In genomic region chr16:30187400-30187799, GRCm38 (mm10) we compare ENCODE assay signal across 8 mouse cellular contexts.
A peak's percentile ranks its signal among the peaks of the same experiment; 100 is the strongest.
DNase-seq lines count a peak whose midpoint lies in the region; ATAC-seq and TF ChIP-seq lines count a peak whose summit lies in the region.

No protein-coding gene starts in this region.

- peak overlapping the region; percentile 53 for H3K4me3 ChIP-seq in heart, adult 2 months
- H3K4me3 ChIP-seq in CH12.LX (replicated peaks in 1 of 3; ENCODE audit: low read depth in 2 of 3, low read length in 2 of 3, poor library complexity in 1 of 3) = peak overlapping the region in 1 of 3 experiments; percentile 48
- no peak overlapping the region; the same call in 1 of the 2 replicates for H3K4me3 ChIP-seq in hindbrain, embryonic 11.5 days (ENCODE audit: low read depth, low read length)
- H3K4me3 ChIP-seq in lung, postnatal 0 days (ENCODE audit: low read depth, low read length) = peak overlapping the region; percentile 10; the same call in 1 of the 2 replicates

- no peaks in the 10 kb centered on the region; the same call in 1 of the 2 replicates for H3K36me3 ChIP-seq in heart, adult 2 months (ENCODE audit: control insufficient read depth, insufficient read depth, low read length)
- no peaks in the 10 kb centered on the region for H3K36me3 ChIP-seq in CH12.LX (replicated peaks in 1 of 2; ENCODE audit: control insufficient read depth in 1 of 2, insufficient read depth in 1 of 2, low read length in 1 of 2)
- no peaks in the 10 kb centered on the region for H3K36me3 ChIP-seq in hindbrain, embryonic 11.5 days (ENCODE audit: control insufficient read depth, insufficient read depth, low read length)
- H3K36me3 ChIP-seq in lung, postnatal 0 days (ENCODE audit: insufficient read depth, low read length) = no peaks in the 10 kb centered on the region

- no peak for DNase-seq in heart, adult 2 months
- DNase-seq in heart, adult 8-10 months (ENCODE audit: low spot score) = no peak
- no peak for DNase-seq in CH12.LX (ENCODE audit: extremely low read depth)
- no peak for DNase-seq in hindbrain, embryonic 11.5 days (ENCODE audit: low spot score)
- peak; percentile 20 for DNase-seq in lung, postnatal 0 days (ENCODE audit: low spot score)
- no peak for DNase-seq in cerebellum, adult 8-10 months
- DNase-seq in ovary, postnatal 10 days (ENCODE audit: low spot score) = no peak
- DNase-seq in layer of hippocampus, adult 9-11 months = no peak

- ATAC-seq in hindbrain, embryonic 11.5 days (ENCODE audit: low FRiP score) = no peak
- ATAC-seq in lung, postnatal 0 days = no peak

- 14% methylated on average over 9 of the region's 9 CpGs for WGBS in heart, adult 2 months
- WGBS in hindbrain, embryonic 11.5 days = 50% methylated on average over 9 of the region's 9 CpGs
- WGBS in lung, postnatal 0 days = 22% methylated on average over 9 of the region's 9 CpGs

- peak overlapping the region; percentile 53 for H3K4me2 ChIP-seq in CH12.LX (ENCODE audit: insufficient read depth, low read depth, poor library complexity, severe bottlenecking)
- peak overlapping the region; percentile 79 for H3K4me2 ChIP-seq in hindbrain, embryonic 11.5 days (replicated peaks; ENCODE audit: low read depth, low read length)
- H3K4me2 ChIP-seq in lung, postnatal 0 days (replicated peaks; ENCODE audit: low read depth, low read length) = peak overlapping the region; percentile 47

- no peak for TF ChIP-seq RAD21 in CH12.LX (IDR thresholded peaks at IDR 0.05; ENCODE audit: low read depth, low read length)

- H3K79me2 ChIP-seq in heart, adult 2 months (replicated peaks; ENCODE audit: control insufficient read depth, insufficient read depth, low read length) = no peaks in the 10 kb centered on the region
- no peaks in the 10 kb centered on the region for H3K79me2 ChIP-seq in CH12.LX (replicated peaks; ENCODE audit: control insufficient read depth, extremely low read depth, insufficient read depth, poor library complexity, severe bottlenecking)

- peak overlapping the region; percentile 41 for H3K9ac ChIP-seq in heart, adult 2 months (ENCODE audit: low read depth, low read length)
- peak overlapping the region; percentile 46 for H3K9ac ChIP-seq in CH12.LX (ENCODE audit: insufficient read depth, low read depth)
- H3K9ac ChIP-seq in hindbrain, embryonic 11.5 days (ENCODE audit: low read depth, low read length) = peak overlapping the region; percentile 54; the same call in 1 of the 2 replicates
- 0 out of 2 replicates have a peak overlapping the region, but pooled peaks have one; percentile 9 for H3K9ac ChIP-seq in lung, postnatal 0 days (replicated peaks; ENCODE audit: low read depth)

- H3K9me3 ChIP-seq in CH12.LX (replicated peaks; ENCODE audit: low read length) = no peaks in the 10 kb centered on the region
- no peaks in the 10 kb centered on the region for H3K9me3 ChIP-seq in hindbrain, embryonic 11.5 days (ENCODE audit: control insufficient read depth, low read length)
- H3K9me3 ChIP-seq in lung, postnatal 0 days (ENCODE audit: low read length) = no peaks in the 10 kb centered on the region

- H3K27ac ChIP-seq in heart, adult 2 months = peak overlapping the region; percentile 92
- no peak overlapping the region for H3K27ac ChIP-seq in CH12.LX (ENCODE audit: insufficient read depth, low read depth)
- no peak overlapping the region for H3K27ac ChIP-seq in hindbrain, embryonic 11.5 days (ENCODE audit: low read depth, low read length)
- H3K27ac ChIP-seq in lung, postnatal 0 days (ENCODE audit: low read length) = peak overlapping the region; percentile 86

- dilution Hi-C loops in CH12.LX (cut with MboI; ENCODE audit: extremely low pct_ligation_motif_present, extremely low pct_unique_long_range_greater_than_20kb, low sequenced_read_pairs) = no loop called here

- in situ Hi-C loops in CH12.LX (cut with MboI; ENCODE audit: low pct_ligation_motif_present, low pct_unique_long_range_greater_than_20kb, low sequenced_read_pairs) = no loop called here

- no peaks in the 10 kb centered on the region for H3K27me3 ChIP-seq in heart, adult 2 months (ENCODE audit: control insufficient read depth, insufficient read depth, low read length)
- H3K27me3 ChIP-seq in CH12.LX (replicated peaks) = peaks cover 16% of the 10 kb centered on the region
- peaks cover 62% of the 10 kb centered on the region for H3K27me3 ChIP-seq in hindbrain, embryonic 11.5 days (ENCODE audit: control insufficient read depth, insufficient read depth, low read length)
- H3K27me3 ChIP-seq in lung, postnatal 0 days (replicated peaks; ENCODE audit: insufficient read depth, low read length) = no peaks in the 10 kb centered on the region

- no peak for TF ChIP-seq CTCF in heart, adult 2 months (IDR thresholded peaks at IDR 0.05)
- no peak for TF ChIP-seq CTCF in CH12.LX (conservative IDR thresholded peaks at IDR 0.05 in 1 of 2, IDR thresholded peaks at IDR 0.05 in 1 of 2; ENCODE audit: low read depth in 2 of 2, low read length in 2 of 2)
- no peak for TF ChIP-seq CTCF in lung, postnatal 0 days (IDR thresholded peaks at IDR 0.05)

- H3K4me1 ChIP-seq in heart, adult 2 months (ENCODE audit: control insufficient read depth, insufficient read depth, low read length) = peaks cover 36% of the 10 kb centered on the region
- peaks cover 0 to 15% of the 10 kb centered on the region in 2 experiments; a peak in 2 of 4 replicates for H3K4me1 ChIP-seq in CH12.LX (ENCODE audit: control insufficient read depth in 1 of 2, insufficient read depth in 2 of 2)
- peaks cover 4% of the 10 kb centered on the region; the same call in 1 of the 2 replicates for H3K4me1 ChIP-seq in hindbrain, embryonic 11.5 days (replicated peaks; ENCODE audit: control insufficient read depth, insufficient read depth, low read length)
- H3K4me1 ChIP-seq in lung, postnatal 0 days (ENCODE audit: insufficient read depth, low read depth, low read length) = peaks cover 31% of the 10 kb centered on the region

- no peak for TF ChIP-seq EP300 in heart, adult 2 months (IDR thresholded peaks at IDR 0.05; ENCODE audit: insufficient read depth, low read depth, low read length)
- no peak for TF ChIP-seq EP300 in CH12.LX (IDR thresholded peaks at IDR 0.05; ENCODE audit: low read length)
- no peak for TF ChIP-seq EP300 in lung, postnatal 0 days (IDR thresholded peaks at IDR 0.05)

- no peak for TF ChIP-seq POLR2A in heart, adult 2 months (IDR thresholded peaks at IDR 0.05; ENCODE audit: insufficient read depth, low read depth, low read length)
- TF ChIP-seq POLR2A in CH12.LX (IDR thresholded peaks at IDR 0.05; ENCODE audit: low read depth, low read length) = no peak

- intact Hi-C loops in heart, adult 2 months (cut with DNase I) = loop anchor here (5.0 to 10.0 kb wide), 2 partner anchors 317 to 375 kb away; no protein-coding TSS in a partner anchor

TF ChIP-seq in CH12.LX, 34 proteins besides CTCF, POLR2A, EP300 and RAD21:
- peak; percentile 68 for TF ChIP-seq USF1 (IDR thresholded peaks at IDR 0.05; ENCODE audit: low read depth, low read length)
- peak; percentile 69 for TF ChIP-seq USF2 (conservative IDR thresholded peaks at IDR 0.05; ENCODE audit: low read depth, low read length)
- TF ChIP-seq NELFE (IDR thresholded peaks at IDR 0.05; ENCODE audit: low read depth, low read length) = no peak
- TF ChIP-seq ZKSCAN1 (IDR thresholded peaks at IDR 0.05; ENCODE audit: borderline replicate concordance, low read depth, low read length) = no peak
- 0 out of 2 replicates have a peak, but pooled peaks have one; percentile 4 for TF ChIP-seq BHLHE40 (IDR thresholded peaks at IDR 0.05; ENCODE audit: low read depth, low read length)

Comparison
In these comparisons a context has a peak if more than half of its experiments do, and no peak if none do; other contexts are left out.
1. H3K27ac ChIP-seq: peak in heart, adult 2 months (single experiment) and lung, postnatal 0 days (single experiment); none in CH12.LX (single experiment) and hindbrain, embryonic 11.5 days (single experiment).
2. Peak in every context shown above with its lines, with median percentiles within 50 percentile points of each other: H3K9ac ChIP-seq and H3K4me2 ChIP-seq.